Mouse (Mus musculus) heart, embryonic 15.5 days (tissue): ENCODE results near the gene Mab21l3. TPM values are rescaled to one million over a fixed set of nuclear protein-coding genes. Genes with fewer than 3 reads are reported as not detected.

Experiments
- ATAC-seq: fragments of 200-750 bp; cut with Nextera tagmentation; replicated peaks from 2 replicates; pipeline ENCODE4 v1.8.0; 2017; ENCODE audit warnings: low read depth, moderate TSS enrichment; ENCODE audit not compliant: insufficient number of reproducible peaks, insufficient read depth, low FRiP score
- H3K27ac ChIP-seq: fragments of 300-500 bp; sonication (generic); 2 replicates; pipeline ENCODE4 v1.5.1; 2015; ENCODE audit warnings: mild to moderate bottlenecking, inconsistent platforms
- H3K27me3 ChIP-seq: fragments of 300-500 bp; sonication (generic); 2 replicates; pipeline ENCODE4 v1.6.1; 2015; ENCODE audit warnings: inconsistent platforms
- H3K36me3 ChIP-seq: fragments of 300-500 bp; sonication (generic); 2 replicates; pipeline ENCODE4 v1.6.1; 2015; ENCODE audit warnings: mild to moderate bottlenecking, inconsistent platforms
- H3K4me1 ChIP-seq: fragments of 300-500 bp; sonication (generic); replicated peaks from 2 replicates; pipeline ENCODE4 v1.6.1; 2015; ENCODE audit warnings: inconsistent platforms
- H3K4me2 ChIP-seq: fragments of 300-500 bp; sonication (generic); 2 replicates; pipeline ENCODE4 v1.6.1; 2015; ENCODE audit warnings: inconsistent platforms, mild to moderate bottlenecking, moderate library complexity
- H3K4me3 ChIP-seq: fragments of 300-500 bp; sonication (generic); 2 replicates; pipeline ENCODE4 v1.5.1; 2015; ENCODE audit warnings: mild to moderate bottlenecking, inconsistent platforms
- H3K9ac ChIP-seq: fragments of 300-500 bp; sonication (generic); 2 replicates; pipeline ENCODE4 v1.6.1; 2015; ENCODE audit warnings: mild to moderate bottlenecking, inconsistent platforms
- H3K9me3 ChIP-seq: fragments of 300-500 bp; sonication (generic); replicated peaks from 2 replicates; pipeline ENCODE4 v1.6.1; 2016; ENCODE audit warnings: inconsistent platforms
- WGBS: fragments of 180-500 bp; shearing (Covaris S2); methylation state at CpG from one replicate; pipeline ENCODE4 v1.1.7; 2015; ENCODE audit warnings: mixed read lengths; 5-methylcytosine and 5-hydroxymethylcytosine counted together
- polyA plus RNA-seq: library from polyadenylated mRNA; unstranded; fragments of >200 nt; fragmentation: Nextera tagmentation; extraction: Ambion mirVana; gene quantifications from 2 replicates; pipeline ENCODE4 v1.2.1, GENCODE M21; 2015

Mab21l3 gene
- polyA plus RNA-seq, 1 experiment from 2014 or later, result 0.14 TPM

- Histone ChIP-seq H3K9me3 (no peaks in the 10 kb centered on the region), H3K9ac (no peak overlapping the region), H3K4me2 (no peak overlapping the region), H3K27ac (no peak overlapping the region), H3K27me3 (no peaks in the 10 kb centered on the region), H3K4me1 (no peaks in the 10 kb centered on the region), H3K36me3 (no peaks in the 10 kb centered on the region), H3K4me3 (no peak overlapping the region)
- ATAC-seq, result no peak
- WGBS, result 76% methylated on average over 9 of the region's 9 CpGs
These were observed 34.0 kb downstream of the Mab21l3 start for GRCm38 (mm10) chr3:101814790-101815189.

GRCm38 (mm10) chr3:101812341-101812962, 36.3 kb downstream of the Mab21l3 start:
- no peaks in the 10 kb centered on the region for H3K9me3 ChIP-seq
- H3K9ac ChIP-seq, result no peak overlapping the region
- H3K27ac ChIP-seq, result no peak overlapping the region
- 63% methylated on average over 10 of the region's 10 CpGs for WGBS
- H3K4me2 ChIP-seq, result no peak overlapping the region
- no peaks in the 10 kb centered on the region for H3K36me3 ChIP-seq
- H3K4me3 ChIP-seq, result no peak overlapping the region
- peaks cover 8% of the 10 kb centered on the region for H3K4me1 ChIP-seq
- H3K27me3 ChIP-seq, result no peaks in the 10 kb centered on the region
- peak; percentile 50; the same call in 1 of the 2 replicates for ATAC-seq

GRCm38 (mm10) chr3:101811931-101812330, 36.8 kb downstream of the Mab21l3 start:
- Histone ChIP-seq H3K9me3 (no peaks in the 10 kb centered on the region), H3K4me1 (peaks cover 14% of the 10 kb centered on the region), H3K27me3 (no peaks in the 10 kb centered on the region), H3K27ac (no peak overlapping the region), H3K9ac (no peak overlapping the region), H3K4me3 (no peak overlapping the region), H3K36me3 (no peaks in the 10 kb centered on the region), H3K4me2 (no peak overlapping the region)
- WGBS, result 61% methylated on average over 4 of the region's 4 CpGs
- no peak for ATAC-seq

- peak overlapping the region; percentile 92 for H3K27ac ChIP-seq
- 41% methylated on average over 6 of the region's 6 CpGs for WGBS
- no peak overlapping the region for H3K4me2 ChIP-seq
- no peaks in the 10 kb centered on the region for H3K27me3 ChIP-seq
- no peak overlapping the region for H3K9ac ChIP-seq
- no peaks in the 10 kb centered on the region for H3K36me3 ChIP-seq
- no peak overlapping the region for H3K4me3 ChIP-seq
- H3K9me3 ChIP-seq, result no peaks in the 10 kb centered on the region
- H3K4me1 ChIP-seq, result peaks cover 53% of the 10 kb centered on the region
- ATAC-seq, result no peak
These were observed 41.1 kb downstream of the Mab21l3 start for GRCm38 (mm10) chr3:101807646-101808045.

GRCm38 (mm10) chr3:101806941-101807340, 41.8 kb downstream of the Mab21l3 start:
- Histone ChIP-seq H3K4me1 (peaks cover 55% of the 10 kb centered on the region), H3K27me3 (no peaks in the 10 kb centered on the region), H3K4me2 (peak overlapping the region; percentile 5; the same call in 1 of the 2 replicates), H3K27ac (peak overlapping the region; percentile 92), H3K4me3 (no peak overlapping the region), H3K9ac (no peak overlapping the region), H3K9me3 (no peaks in the 10 kb centered on the region), H3K36me3 (no peaks in the 10 kb centered on the region)
- no peak for ATAC-seq
- 32% methylated on average over 4 of the region's 4 CpGs for WGBS

GRCm38 (mm10) chr3:101806149-101806548, 42.6 kb downstream of the Mab21l3 start:
- Histone ChIP-seq H3K27ac (peak overlapping the region; percentile 92), H3K4me3 (no peak overlapping the region), H3K4me1 (peaks cover 55% of the 10 kb centered on the region), H3K9ac (no peak overlapping the region), H3K27me3 (no peaks in the 10 kb centered on the region), H3K36me3 (no peaks in the 10 kb centered on the region), H3K4me2 (peak overlapping the region; percentile 31), H3K9me3 (no peaks in the 10 kb centered on the region)
- ATAC-seq, result peak; percentile 74
- 4% methylated on average over 16 of the region's 16 CpGs for WGBS

- Histone ChIP-seq H3K27me3 (no peaks in the 10 kb centered on the region), H3K27ac (peak overlapping the region; percentile 92), H3K36me3 (no peaks in the 10 kb centered on the region), H3K4me1 (peaks cover 55% of the 10 kb centered on the region), H3K4me3 (no peak overlapping the region), H3K9me3 (no peaks in the 10 kb centered on the region), H3K9ac (no peak overlapping the region), H3K4me2 (no peak overlapping the region)
- WGBS, result 24% methylated on average over 13 of the region's 13 CpGs
- peak; percentile 32; the same call in 1 of the 2 replicates for ATAC-seq
These were observed 43.2 kb downstream of the Mab21l3 start for GRCm38 (mm10) chr3:101805562-101806004.

GRCm38 (mm10) chr3:101804971-101805561, 43.7 kb downstream of the Mab21l3 start:
- H3K4me1 ChIP-seq, result peaks cover 59% of the 10 kb centered on the region
- no peak overlapping the region for H3K4me3 ChIP-seq
- no peaks in the 10 kb centered on the region for H3K9me3 ChIP-seq
- H3K36me3 ChIP-seq, result no peaks in the 10 kb centered on the region
- H3K27me3 ChIP-seq, result no peaks in the 10 kb centered on the region
- peak overlapping the region; percentile 14; the same call in 1 of the 2 replicates for H3K4me2 ChIP-seq
- no peak for ATAC-seq
- no peak overlapping the region; the same call in 1 of the 2 replicates for H3K9ac ChIP-seq
- H3K27ac ChIP-seq, result peak overlapping the region; percentile 92
- 65% methylated on average over 11 of the region's 11 CpGs for WGBS

GRCm38 (mm10) chr3:101804331-101804730, 44.4 kb downstream of the Mab21l3 start:
- no peak overlapping the region for H3K4me3 ChIP-seq
- H3K27me3 ChIP-seq, result no peaks in the 10 kb centered on the region
- peaks cover 66% of the 10 kb centered on the region for H3K4me1 ChIP-seq
- 37% methylated on average over 6 of the region's 6 CpGs for WGBS
- H3K9me3 ChIP-seq, result no peaks in the 10 kb centered on the region
- peak overlapping the region; percentile 92 for H3K27ac ChIP-seq
- peak; percentile 74 for ATAC-seq
- H3K36me3 ChIP-seq, result no peaks in the 10 kb centered on the region
- H3K9ac ChIP-seq, result no peak overlapping the region
- peak overlapping the region; percentile 19; the same call in 1 of the 2 replicates for H3K4me2 ChIP-seq

GRCm38 (mm10) chr3:101803764-101804163, 45.0 kb downstream of the Mab21l3 start:
- no peaks in the 10 kb centered on the region for H3K36me3 ChIP-seq
- H3K4me1 ChIP-seq, result peaks cover 71% of the 10 kb centered on the region
- peak overlapping the region; percentile 92 for H3K27ac ChIP-seq
- 41% methylated on average over 6 of the region's 6 CpGs for WGBS
- H3K9ac ChIP-seq, result no peak overlapping the region
- no peak for ATAC-seq
- H3K4me2 ChIP-seq, result peak overlapping the region; percentile 19; the same call in 1 of the 2 replicates
- H3K27me3 ChIP-seq, result no peaks in the 10 kb centered on the region
- H3K9me3 ChIP-seq, result no peaks in the 10 kb centered on the region
- H3K4me3 ChIP-seq, result no peak overlapping the region

- H3K4me1 ChIP-seq, result peaks cover 72% of the 10 kb centered on the region
- WGBS, result 73% methylated on average over 6 of the region's 6 CpGs
- H3K27ac ChIP-seq, result 0 out of 2 replicates have a peak overlapping the region, but pooled peaks have one; percentile 25
- no peaks in the 10 kb centered on the region for H3K36me3 ChIP-seq
- H3K4me3 ChIP-seq, result no peak overlapping the region
- no peaks in the 10 kb centered on the region for H3K27me3 ChIP-seq
- no peaks in the 10 kb centered on the region for H3K9me3 ChIP-seq
- no peak for ATAC-seq
- no peak overlapping the region for H3K4me2 ChIP-seq
- H3K9ac ChIP-seq, result no peak overlapping the region
These were observed 46.0 kb downstream of the Mab21l3 start for GRCm38 (mm10) chr3:101802746-101803145.
